Mouse (Mus musculus) kidney, adult 8-10 months (tissue): ENCODE measurements around the gene Mrpl23.

ENCODE experiments used
- DNase-seq, 2 experiments: peaks; one replicate each; pipeline ENCODE4 v3.0.0; 2022

The Mrpl23 gene

DNA sequence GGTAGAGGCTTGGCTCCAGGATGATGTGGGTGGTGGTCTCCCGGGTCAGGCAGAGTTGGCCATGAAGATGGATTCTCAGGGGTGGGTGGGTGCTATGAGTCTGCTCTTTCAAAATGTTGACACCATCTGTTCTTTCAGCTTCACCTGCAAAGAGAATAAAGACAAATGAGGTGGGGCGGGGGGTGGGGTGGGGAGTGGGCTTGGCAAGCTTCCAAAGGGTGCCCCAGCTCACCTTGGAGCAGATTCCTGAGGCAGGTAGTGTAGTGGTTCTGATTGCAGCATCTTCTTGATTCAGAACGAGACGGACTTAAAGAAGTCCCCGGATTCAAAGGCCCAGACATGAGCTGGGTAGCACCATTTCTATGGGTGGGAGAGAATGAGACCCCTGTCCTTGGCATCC, 43.5 kb downstream of the Mrpl23 start:
- no peak for DNase-seq

DNA sequence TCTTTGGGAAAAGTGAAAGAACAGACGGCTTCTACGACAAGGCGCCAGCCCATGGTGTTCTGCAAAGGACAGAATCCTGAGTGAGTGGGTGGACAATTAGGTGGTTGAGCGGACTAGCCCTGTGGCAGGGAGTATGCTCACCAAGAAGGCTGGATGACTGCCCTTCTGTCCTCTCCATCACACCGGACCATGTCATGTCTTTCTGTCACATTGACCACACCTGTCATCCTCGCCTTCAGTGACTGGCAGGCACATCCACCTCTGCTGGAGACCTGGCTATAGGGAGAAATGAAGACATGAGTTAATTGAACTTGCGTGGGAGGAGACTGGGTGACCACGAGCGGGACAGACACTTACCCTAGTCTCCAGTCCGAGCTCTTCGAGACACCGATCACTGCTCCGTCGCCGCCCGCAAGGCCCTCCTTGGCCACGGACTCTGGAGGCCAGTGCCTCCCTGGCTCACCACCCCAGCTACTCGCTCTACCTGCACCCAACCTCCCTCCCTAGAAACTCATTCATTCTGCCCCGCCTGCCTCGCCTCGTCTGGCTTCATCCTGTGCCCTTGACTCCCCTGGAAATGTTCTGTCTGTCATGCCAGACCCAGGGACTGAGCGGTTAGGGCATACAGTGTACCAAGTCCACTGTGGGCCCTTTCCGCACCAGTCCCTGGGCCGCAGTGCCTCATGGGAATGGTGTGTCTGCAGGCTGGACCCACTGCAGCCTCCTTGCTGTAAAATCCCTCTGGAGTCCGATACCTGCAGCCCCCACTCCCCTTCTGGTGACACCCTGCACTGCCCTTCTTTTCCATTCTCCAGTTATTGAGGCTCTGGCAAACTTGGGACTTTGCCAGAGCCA, 44.2 kb downstream of the Mrpl23 start:
- no peak for DNase-seq

DNA sequence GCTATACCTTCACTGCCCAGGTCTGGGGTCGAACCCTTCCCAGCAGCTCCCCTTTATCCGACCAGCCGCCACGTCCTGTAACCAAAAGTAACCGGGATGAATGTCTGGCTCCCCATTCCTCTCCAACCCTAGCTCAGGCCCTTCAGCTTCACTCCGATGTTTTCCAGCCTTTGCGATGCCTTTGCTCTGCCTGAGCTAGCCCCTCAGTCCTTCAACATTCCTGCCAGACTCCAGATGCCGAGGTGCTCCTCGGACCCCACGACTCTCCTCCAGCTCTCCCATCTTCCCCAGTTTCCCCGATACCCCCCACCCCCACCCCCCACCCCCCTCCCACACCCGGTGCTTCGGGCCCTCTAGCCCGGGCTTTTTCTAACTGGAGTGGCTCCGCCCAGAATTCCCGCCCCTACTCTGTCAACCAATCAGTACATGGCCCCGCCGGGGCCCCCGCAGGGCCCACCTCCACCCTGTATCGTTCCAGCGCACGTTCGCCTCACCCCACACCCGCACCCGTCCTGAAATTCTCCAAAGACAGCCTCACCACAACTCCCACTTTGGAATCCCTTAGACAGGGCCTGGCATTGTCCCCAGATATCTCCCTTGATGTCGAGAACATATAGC, 45.4 kb downstream of the Mrpl23 start:
- no peak for DNase-seq

DNA sequence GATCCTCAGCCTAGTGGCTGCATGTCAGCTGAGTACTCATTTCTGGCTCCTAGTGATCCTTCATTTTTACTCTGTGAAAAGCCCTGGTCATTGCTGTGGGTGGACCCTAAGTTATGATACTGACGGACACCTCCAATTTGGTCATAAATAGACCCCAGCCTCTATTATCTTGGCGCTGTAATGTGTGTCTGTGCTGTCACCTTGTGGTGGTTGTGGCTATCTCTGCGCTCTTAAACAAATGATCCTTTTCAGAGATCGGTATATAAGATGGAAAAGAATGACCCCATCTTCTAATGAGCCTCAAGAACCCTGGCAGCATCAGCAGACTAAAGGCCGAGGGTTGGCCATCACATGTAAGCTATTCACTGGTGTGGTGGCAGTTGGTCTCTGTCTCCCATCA, 46.6 kb downstream of the Mrpl23 start:
- DNase-seq, result no peak

DNA sequence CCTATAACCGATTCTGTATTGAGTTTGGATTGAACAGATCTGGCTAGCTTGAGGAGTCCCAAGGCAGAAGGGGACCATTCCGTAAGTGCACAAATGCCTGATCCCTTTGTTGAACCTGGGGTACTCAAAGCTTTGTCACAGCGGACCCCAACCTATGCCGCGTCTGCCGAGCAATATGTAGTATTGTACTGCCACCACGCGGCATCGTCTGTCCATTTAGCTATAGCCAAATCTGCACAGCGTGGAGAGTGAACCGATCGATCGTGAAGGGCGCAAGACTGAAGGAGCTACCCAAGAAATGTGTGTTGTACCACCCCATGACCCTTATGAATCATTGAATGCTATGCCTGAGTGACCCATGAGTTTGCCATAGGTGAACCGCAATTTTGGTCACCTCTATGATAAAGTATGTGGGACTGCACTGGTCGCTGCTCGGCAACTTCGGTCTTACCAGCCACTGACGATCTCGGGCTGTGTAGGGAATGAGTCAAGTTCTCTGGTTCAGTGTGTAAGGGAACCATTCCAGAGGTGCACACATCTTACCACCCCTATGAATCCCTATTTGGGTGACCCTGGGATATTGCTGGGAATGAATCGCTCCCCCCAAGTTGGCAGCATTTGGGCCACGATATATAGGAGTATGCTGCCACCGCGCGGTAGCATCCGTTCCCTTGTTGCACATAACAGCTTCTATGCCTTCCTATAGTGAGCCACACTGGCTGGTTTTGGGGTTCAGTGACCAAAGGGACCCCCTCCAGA, 47.8 kb downstream of the Mrpl23 start:
- DNase-seq, result peak; percentile 9 to 41

DNA sequence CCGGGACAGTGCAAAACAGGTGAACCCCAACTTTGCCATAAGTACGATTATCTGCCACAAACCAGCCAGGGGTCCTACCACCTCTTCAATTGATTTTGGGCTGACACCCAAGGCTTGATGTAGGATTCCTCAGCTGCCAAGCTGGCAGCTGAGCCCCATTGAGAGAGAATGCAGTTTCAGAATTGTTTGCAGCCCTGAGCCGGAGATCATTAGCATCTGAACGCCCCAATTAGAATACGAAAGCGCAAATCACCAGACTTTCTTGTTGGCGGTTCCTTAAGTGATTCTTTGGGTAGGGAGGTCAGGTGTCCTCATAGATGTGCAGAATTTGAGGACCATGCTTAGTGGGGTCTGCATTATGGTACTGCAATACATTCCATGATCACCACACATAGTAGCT, 48.7 kb downstream of the Mrpl23 start:
- no peak for DNase-seq

DNA sequence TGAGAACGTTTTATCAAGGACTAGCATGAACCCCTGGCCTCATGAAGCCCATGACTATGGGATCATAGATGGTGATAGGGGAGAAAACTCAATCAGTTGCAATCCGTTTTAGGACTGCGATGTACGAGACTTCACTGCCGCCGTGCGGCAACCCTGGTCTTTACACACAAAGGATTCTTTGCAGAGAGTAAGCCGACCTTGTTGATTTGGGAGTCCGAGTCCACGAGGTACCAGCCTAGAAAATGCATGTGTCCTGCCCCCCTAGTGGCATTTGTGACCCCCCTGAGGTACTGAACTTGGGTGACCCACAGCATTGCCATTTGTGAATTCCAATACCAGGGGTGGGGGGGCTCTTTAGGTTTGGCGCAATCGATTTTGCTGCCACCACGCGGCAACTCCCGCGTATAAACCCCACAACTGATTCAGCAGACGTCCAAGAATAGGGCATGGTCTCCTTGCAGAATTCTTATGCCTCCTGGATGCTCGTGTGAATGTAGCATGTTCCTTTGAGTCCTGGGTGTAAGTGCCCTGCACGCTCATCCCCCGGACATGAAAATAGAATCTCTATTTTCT, 49.3 kb downstream of the Mrpl23 start:
- peak in 1 of 2 experiments; percentile 29 for DNase-seq

DNA sequence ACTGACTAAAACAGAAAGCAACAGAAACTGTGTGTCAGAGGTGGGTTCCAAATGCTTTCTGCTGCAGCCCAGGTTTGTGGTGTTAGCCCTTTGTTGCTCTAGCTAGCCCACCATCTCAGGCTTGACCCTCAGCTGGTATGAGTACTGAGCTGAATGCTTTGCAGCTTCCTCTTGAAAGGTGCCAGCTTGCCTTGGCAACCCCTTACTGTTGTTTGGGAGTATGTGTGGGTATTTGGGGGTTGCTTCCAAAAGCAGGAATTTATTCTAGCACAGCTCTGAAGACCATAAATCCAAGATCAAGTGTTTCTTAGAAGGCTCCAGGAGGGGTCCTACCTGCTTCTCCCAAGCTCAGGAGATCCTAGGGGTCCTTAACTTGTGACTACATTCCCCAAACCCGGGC, 52.4 kb downstream of the Mrpl23 start:
- DNase-seq, result no peak

DNA sequence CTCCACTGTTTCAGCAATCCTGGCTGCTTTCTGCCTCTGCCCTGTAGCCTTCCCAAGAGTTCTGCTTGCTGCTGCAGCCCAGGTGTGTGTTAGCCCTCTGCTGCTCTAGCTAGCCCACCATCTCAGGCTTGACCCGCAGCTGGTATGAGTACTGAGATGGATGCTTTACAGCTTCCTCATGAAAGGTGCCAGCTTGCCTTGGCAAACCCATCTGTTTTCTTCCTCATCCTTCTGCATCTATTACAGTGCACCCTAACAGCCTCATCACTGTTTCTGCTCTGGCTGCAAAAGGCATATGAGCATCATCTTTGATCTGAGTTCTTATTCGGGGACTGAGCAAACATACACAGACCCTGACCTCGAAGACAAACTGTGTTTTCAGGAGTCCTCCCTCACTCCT, 53.4 kb downstream of the Mrpl23 start:
- DNase-seq, result no peak

DNA sequence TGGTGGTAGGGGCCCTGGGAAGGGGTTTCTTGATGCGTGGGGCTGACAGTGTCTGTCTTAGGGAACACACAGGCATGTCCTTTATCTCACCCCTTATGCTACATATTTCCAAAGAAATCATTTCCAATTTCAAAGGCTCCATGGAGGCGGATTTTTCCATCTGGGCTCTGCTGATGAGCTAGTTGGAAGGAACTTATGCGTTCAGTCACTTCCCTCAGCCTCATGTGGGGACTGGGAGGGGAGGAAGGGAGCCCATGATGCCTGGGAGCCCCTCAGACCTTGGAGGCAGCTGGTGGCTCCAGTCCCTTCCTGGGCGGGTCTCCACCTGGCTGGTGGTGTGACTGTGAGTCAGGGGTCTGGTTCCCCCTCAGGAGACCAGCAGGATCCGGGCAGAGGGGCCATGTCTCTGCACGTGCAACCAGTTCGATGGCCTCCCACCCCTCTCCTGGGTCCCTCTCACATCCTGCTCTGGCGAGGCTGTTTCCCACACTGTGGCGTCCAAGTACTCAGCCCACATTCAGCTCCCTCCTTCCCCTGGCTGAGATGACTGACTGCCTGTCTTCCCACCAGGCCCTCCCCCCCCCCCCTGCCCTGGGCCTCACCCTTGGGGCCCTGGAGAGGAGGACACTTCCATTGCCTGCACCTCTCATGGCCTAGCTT, 55.9 kb downstream of the Mrpl23 start:
- DNase-seq, result no peak
